Mouse (Mus musculus) small intestine, adult 2 months (tissue): ENCODE data around the gene Rhbg.

Experiments
- CTCF ChIP-seq: fragments of 200-500 bp; IDR thresholded peaks from 2 replicates; pipeline ENCODE4 v1.5.1; 2012; ENCODE audit warnings: low read depth, mild to moderate bottlenecking, control low read depth, inconsistent platforms, low read length, moderate library complexity, mixed read lengths; ENCODE audit not compliant: insufficient replicate concordance, insufficient read length; ENCODE audit errors: extremely low read depth
- POLR2A ChIP-seq: fragments of 200-500 bp; IDR thresholded peaks from 2 replicates; pipeline ENCODE4 v1.6.1; 2012; ENCODE audit warnings: low read depth, mild to moderate bottlenecking, control low read depth, inconsistent platforms, low read length, moderate library complexity

DNA sequence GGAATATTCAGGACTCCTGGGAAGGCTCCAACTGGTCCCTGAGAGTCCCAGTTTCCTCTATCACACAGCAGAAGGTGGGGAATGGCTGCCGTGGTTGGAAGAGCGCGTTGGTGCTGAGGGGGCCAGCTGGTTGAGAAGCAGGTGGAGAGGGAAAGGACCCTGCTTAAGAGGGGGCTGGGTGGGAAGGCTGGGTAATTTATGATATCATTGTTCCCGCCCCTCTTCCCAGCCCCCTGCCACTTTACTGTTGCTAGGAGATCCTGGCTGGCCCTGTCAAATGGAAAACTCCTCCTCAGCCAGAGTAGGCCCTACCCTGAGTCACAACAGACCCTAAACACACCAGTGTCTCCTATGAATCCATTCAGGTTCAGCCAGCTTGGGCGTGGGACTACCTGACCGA lies 26.5 kb downstream of the Rhbg start:
- TF ChIP-seq CTCF = no peak
- no peak for TF ChIP-seq POLR2A
